Mouse (Mus musculus): Measurements from ENCODE around the gene Efcab1. TPM values are rescaled to one million over a fixed set of nuclear protein-coding genes. Genes with fewer than 3 reads are reported as not detected.
"Not testable (repeated sequence)": the region's sequence is repeated elsewhere in the genome, so short reads cannot be mapped to it uniquely, and the experiment has no call there.

Efcab1 gene
- polyA plus RNA-seq, 1 experiment from 2014 or later: 10.5 TPM

DNA sequence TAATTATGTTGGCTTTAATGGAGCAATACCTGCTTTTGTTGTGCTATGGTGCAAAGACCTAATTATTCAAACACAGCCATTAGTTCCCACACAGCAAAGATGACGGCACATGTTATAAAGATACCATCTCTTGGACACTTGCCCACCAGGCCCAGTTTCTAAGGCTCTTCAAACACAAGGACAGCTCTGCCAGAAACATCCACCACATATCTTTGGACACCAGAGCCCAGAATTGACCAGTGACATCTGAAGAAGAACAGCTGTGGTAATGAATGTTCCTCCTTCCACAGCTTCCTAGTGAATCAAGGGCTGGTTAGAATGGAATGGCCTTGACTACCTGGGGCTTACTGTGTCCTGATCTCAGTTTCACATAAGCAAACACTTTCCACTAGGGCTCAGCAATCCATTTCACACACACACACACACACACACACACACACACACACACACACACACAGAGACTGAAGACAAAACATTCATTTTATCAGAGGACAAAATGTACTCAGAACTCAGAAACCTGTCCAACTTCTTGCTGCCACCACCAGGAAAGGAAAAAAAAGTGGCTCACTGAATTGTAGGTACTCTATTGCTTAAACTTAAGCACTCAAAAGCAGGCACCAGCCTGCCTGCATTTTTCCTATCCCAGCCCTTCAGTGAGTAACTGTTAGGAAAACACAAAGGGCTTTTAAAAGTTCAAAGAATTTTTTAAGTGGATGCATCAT is 33.7 kb downstream of the Efcab1 start:
- H3K27me3 ChIP-seq: no peaks in the 10 kb centered on the region
- H3K27ac ChIP-seq: peak overlapping the region; percentile 87
- no peak for ATAC-seq (ENCODE audit: insufficient number of reproducible peaks, insufficient read depth, low FRiP score, low TSS enrichment, low read depth)
- H3K9ac ChIP-seq: no peak overlapping the region
- H3K4me3 ChIP-seq: no peak overlapping the region
- no peaks in the 10 kb centered on the region for H3K36me3 ChIP-seq
- WGBS: 74% methylated on average over 1 of the region's 1 CpGs
- no peak overlapping the region for H3K4me2 ChIP-seq
- peaks cover 28% of the 10 kb centered on the region for H3K4me1 ChIP-seq
- no peaks in the 10 kb centered on the region for H3K9me3 ChIP-seq

DNA sequence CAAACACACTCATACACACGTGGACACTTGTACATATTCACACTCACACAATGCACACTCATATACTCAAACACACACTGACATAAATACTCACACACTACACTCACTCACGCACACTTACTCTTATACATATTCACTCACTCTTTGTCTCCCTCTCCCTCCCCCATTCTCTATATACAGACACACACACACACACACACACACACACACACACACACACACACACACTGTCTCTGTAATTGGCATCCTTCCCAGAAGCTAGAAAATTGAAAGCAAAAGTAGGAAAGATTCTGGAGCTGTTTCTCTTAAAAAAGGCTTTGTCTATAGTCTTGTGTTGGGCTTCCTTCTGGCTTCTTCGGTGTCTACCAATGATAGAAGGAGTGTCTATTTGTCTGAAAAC is 34.5 kb downstream of the Efcab1 start:
- Histone ChIP-seq H3K4me1 (peaks cover 28% of the 10 kb centered on the region), H3K4me3 (no peak overlapping the region), H3K27me3 (no peaks in the 10 kb centered on the region), H3K4me2 (no peak overlapping the region), H3K9me3 (no peaks in the 10 kb centered on the region), H3K27ac (peak overlapping the region; percentile 87), H3K9ac (no peak overlapping the region), H3K36me3 (no peaks in the 10 kb centered on the region)
- WGBS: 54% methylated on average over 3 of the region's 3 CpGs
- no peak for ATAC-seq (ENCODE audit: insufficient number of reproducible peaks, insufficient read depth, low FRiP score, low TSS enrichment, low read depth)

DNA sequence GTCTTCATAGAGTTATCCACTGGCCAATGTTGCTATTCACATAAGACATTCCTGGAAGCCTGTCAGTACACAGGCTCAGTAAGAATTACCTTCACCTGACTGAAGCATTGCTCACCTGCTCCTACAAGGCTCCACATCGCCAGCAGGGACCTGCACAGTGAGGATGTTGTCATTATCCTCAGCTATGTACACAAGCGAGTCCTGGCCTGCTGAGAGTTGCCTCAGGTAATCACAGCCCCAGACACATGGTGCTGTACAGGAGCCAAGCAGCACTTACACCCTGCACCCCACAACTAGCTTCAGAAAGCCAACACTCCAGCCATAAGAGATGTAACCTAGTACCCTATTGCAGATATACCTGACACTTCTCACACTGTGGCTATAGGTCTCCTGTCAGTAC is 37.1 kb downstream of the Efcab1 start:
- WGBS: 78% methylated on average over 2 of the region's 2 CpGs
- ATAC-seq (ENCODE audit: insufficient number of reproducible peaks, insufficient read depth, low FRiP score, low TSS enrichment, low read depth): peak; percentile 77

DNA sequence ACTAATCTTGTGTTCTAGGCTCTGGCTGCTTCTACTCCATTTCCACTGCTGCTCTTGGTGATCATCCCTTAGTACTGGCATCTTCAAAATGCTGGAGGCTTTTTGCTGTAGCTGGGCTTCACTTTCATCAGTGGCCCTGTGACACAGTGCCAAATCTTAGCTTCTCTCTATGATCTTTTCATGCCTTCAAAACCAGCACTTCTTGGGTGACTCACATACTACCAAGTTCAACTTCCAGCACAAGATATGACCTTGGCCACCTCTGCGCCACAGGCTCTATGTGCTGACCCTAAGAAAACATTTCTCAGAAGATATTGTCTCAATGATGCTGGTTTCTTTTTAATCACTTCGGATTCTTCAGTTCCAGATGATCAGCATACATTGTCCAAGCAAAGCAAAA is 41.2 kb downstream of the Efcab1 start:
- H3K27me3 ChIP-seq, H3K9ac ChIP-seq, H3K9me3 ChIP-seq: not testable (repeated sequence)

More for the DNA sequence above, 37.1 kb downstream of the Efcab1 start:
- H3K9me3 ChIP-seq: no peaks in the 10 kb centered on the region
- H3K9ac ChIP-seq: no peak overlapping the region
- H3K27me3 ChIP-seq: no peaks in the 10 kb centered on the region
- H3K4me1 ChIP-seq: peaks cover 28% of the 10 kb centered on the region
- H3K27ac ChIP-seq: no peak overlapping the region
- no peaks in the 10 kb centered on the region for H3K36me3 ChIP-seq
- no peak overlapping the region for H3K4me3 ChIP-seq
- H3K4me2 ChIP-seq: no peak overlapping the region

DNA sequence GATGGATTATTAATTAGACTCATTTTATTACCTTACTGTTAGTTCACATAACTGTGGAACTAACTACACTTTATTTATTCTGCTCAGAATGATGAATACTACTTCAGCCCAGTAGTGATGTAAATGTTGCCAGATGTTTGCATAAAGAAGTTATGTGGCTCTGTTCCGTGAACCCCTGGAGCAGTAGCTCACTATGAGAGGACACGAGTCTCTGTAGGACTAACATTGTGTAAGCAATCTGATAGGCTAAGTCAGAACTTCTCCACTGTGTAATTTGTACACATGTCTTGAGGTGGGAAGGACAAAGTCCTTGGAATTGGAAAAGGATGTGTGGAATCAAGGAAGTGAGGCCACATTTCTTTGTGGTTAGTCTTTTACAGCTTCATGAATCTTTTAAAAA is 45.5 kb downstream of the Efcab1 start:
- no peak overlapping the region for H3K4me3 ChIP-seq
- peaks cover 3% of the 10 kb centered on the region; the same call in 1 of the 2 replicates for H3K4me1 ChIP-seq
- no peaks in the 10 kb centered on the region for H3K36me3 ChIP-seq
- no peaks in the 10 kb centered on the region for H3K9me3 ChIP-seq
- H3K27ac ChIP-seq: no peak overlapping the region
- no peaks in the 10 kb centered on the region for H3K27me3 ChIP-seq
- WGBS: 28% methylated on average over 2 of the region's 2 CpGs
- ATAC-seq (ENCODE audit: insufficient number of reproducible peaks, insufficient read depth, low FRiP score, low TSS enrichment, low read depth): no peak
- no peak overlapping the region for H3K4me2 ChIP-seq
- no peak overlapping the region for H3K9ac ChIP-seq

More for the DNA sequence above, 41.2 kb downstream of the Efcab1 start:
- H3K4me2 ChIP-seq; H3K27ac ChIP-seq; H3K4me1 ChIP-seq; H3K36me3 ChIP-seq; ATAC-seq (ENCODE audit: insufficient number of reproducible peaks, insufficient read depth, low FRiP score, low TSS enrichment, low read depth); H3K4me3 ChIP-seq: not testable (repeated sequence)
- 89% methylated on average over 2 of the region's 2 CpGs for WGBS

DNA sequence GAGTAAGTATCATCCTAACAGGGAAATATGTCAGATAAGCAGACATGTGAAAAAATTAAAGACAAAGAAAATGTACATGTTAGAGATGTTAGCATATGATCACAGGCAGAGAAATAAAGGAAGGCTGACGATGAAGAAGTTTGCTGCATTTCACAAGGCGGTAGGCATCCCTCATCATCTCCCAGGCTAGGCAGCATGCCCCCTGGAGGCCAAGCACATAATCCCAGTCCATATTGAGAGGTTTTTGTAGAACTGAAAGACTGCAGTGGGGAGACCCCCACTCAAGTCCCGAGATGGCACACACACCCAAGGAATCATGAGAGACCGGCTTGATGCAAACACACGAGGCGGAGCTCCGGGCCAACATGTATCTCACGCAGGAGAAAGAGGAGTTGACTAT is 53.3 kb downstream of the Efcab1 start:
- H3K4me2 ChIP-seq: no peak overlapping the region
- no peak for ATAC-seq (ENCODE audit: insufficient number of reproducible peaks, insufficient read depth, low FRiP score, low TSS enrichment, low read depth)
- H3K36me3 ChIP-seq: no peaks in the 10 kb centered on the region
- H3K27me3 ChIP-seq: no peaks in the 10 kb centered on the region
- no peak overlapping the region for H3K27ac ChIP-seq
- no peak overlapping the region for H3K4me3 ChIP-seq
- H3K4me1 ChIP-seq: no peaks in the 10 kb centered on the region
- no peak overlapping the region for H3K9ac ChIP-seq
- WGBS: 95% methylated on average over 8 of the region's 8 CpGs
- no peaks in the 10 kb centered on the region for H3K9me3 ChIP-seq

DNA sequence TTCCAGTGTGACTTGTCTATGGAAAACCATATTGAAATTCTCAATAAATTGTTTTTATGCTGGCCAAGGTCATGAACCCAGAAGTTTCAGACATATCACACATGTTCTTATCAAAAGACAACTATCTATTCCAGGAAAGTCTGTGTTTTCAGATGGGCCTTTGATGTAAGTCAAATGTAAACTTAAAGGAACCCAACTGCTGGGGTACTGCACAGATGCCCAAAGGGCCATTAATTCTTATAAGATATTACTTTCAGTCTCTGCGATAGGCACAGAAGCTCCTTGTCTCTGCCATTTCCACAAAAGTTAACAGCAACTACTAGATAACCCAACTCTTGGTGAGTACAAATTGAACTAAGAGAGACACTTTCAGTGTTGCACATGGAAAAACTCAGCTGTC is 67.3 kb downstream of the Efcab1 start:
- no peak overlapping the region for H3K27ac ChIP-seq
- no peak overlapping the region for H3K4me2 ChIP-seq
- ATAC-seq (ENCODE audit: insufficient number of reproducible peaks, insufficient read depth, low FRiP score, low TSS enrichment, low read depth): no peak
- H3K9me3 ChIP-seq: no peaks in the 10 kb centered on the region
- H3K9ac ChIP-seq: no peak overlapping the region
- no peak overlapping the region for H3K4me3 ChIP-seq
- 89% methylated on average over 1 of the region's 1 CpGs for WGBS
- no peaks in the 10 kb centered on the region for H3K4me1 ChIP-seq
- H3K27me3 ChIP-seq: no peaks in the 10 kb centered on the region
- no peaks in the 10 kb centered on the region for H3K36me3 ChIP-seq

DNA sequence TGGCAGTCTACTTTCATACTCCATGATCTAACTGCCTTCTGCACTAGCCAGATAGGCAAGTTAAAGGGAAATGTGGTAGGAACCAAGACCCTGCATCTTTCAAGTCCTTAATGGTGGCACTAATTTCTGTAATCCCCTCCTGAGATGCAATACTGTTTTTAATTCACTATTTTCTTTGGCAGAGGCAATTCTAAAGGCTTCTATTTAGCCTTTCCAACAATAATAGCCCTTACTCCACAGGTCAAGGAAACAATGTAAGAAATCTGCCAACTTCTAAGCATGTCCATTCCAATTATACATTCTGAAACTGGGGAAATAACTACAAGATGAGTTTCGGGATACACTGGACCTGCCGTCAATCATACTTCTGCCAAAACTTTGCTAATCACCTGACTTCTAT is 72.8 kb downstream of the Efcab1 start:
- Histone ChIP-seq H3K9me3 (no peaks in the 10 kb centered on the region), H3K9ac (no peak overlapping the region), H3K27ac (no peak overlapping the region), H3K27me3 (no peaks in the 10 kb centered on the region), H3K4me2 (no peak overlapping the region), H3K4me3 (no peak overlapping the region), H3K36me3 (no peaks in the 10 kb centered on the region), H3K4me1 (no peaks in the 10 kb centered on the region)
- no peak for ATAC-seq (ENCODE audit: insufficient number of reproducible peaks, insufficient read depth, low FRiP score, low TSS enrichment, low read depth)
- 80% methylated on average over 2 of the region's 2 CpGs for WGBS

DNA sequence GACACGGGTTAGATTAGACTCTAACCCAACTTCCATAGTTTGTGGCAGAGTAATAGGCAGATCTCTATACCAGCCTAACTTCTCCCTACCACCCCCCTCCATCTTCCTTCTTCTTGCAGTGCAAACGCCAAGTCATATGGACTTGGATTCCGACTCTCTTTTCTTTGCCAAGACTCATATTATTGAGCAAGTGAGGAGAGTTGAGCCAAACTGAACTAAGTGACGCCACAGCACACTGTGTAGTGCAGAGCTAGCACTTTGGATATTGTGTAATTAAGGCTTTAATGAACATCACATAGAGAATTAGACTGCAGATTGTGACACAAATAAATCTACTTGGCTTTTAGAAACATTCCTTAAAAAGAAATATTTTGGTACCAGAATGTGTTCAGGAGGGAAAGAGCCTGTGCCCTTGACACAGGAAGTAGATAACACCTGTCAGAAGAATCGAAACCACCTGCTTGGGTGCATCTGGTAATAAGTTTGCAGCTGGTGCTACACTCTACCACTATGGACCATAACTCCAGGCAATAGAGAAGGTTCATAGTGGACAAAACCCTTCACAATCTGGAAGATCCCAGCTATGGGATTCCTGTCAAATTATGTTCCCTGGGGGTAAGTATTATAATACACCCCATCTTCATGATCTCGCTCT is 83.3 kb downstream of the Efcab1 start:
- Histone ChIP-seq H3K9ac (no peak overlapping the region), H3K27me3 (no peaks in the 10 kb centered on the region), H3K27ac (peak overlapping the region; percentile 35), H3K4me2 (no peak overlapping the region), H3K4me3 (no peak overlapping the region), H3K36me3 (no peaks in the 10 kb centered on the region), H3K9me3 (no peaks in the 10 kb centered on the region), H3K4me1 (no peaks in the 10 kb centered on the region)
- ATAC-seq (ENCODE audit: insufficient number of reproducible peaks, insufficient read depth, low FRiP score, low TSS enrichment, low read depth): no peak
- 79% methylated on average over 6 of the region's 6 CpGs for WGBS

DNA sequence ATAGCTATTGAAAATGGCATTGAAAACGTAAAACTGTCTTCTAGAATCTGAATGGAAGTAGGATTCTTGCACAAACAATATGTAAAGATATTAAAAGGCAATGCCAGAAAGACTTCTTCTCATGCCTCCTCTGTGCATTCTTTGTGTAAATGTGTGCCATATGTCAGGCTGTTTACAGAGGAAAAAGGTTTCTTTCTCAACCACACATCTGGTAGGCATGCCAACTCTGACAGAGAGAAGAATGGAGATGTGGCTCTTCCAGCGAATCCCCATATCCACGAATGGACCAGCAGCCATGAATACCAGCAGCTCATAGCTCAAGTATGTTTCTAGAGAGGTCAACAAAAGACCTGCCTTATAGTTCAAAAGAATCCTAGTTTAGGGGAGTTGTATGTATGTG is 84.6 kb downstream of the Efcab1 start:
- Histone ChIP-seq H3K27me3 (no peaks in the 10 kb centered on the region), H3K9ac (no peak overlapping the region), H3K4me3 (no peak overlapping the region), H3K36me3 (no peaks in the 10 kb centered on the region), H3K4me1 (no peaks in the 10 kb centered on the region), H3K9me3 (no peaks in the 10 kb centered on the region), H3K4me2 (no peak overlapping the region), H3K27ac (peak overlapping the region; percentile 52)
- ATAC-seq (ENCODE audit: insufficient number of reproducible peaks, insufficient read depth, low FRiP score, low TSS enrichment, low read depth): no peak
- WGBS: 37% methylated on average over 3 of the region's 3 CpGs

DNA sequence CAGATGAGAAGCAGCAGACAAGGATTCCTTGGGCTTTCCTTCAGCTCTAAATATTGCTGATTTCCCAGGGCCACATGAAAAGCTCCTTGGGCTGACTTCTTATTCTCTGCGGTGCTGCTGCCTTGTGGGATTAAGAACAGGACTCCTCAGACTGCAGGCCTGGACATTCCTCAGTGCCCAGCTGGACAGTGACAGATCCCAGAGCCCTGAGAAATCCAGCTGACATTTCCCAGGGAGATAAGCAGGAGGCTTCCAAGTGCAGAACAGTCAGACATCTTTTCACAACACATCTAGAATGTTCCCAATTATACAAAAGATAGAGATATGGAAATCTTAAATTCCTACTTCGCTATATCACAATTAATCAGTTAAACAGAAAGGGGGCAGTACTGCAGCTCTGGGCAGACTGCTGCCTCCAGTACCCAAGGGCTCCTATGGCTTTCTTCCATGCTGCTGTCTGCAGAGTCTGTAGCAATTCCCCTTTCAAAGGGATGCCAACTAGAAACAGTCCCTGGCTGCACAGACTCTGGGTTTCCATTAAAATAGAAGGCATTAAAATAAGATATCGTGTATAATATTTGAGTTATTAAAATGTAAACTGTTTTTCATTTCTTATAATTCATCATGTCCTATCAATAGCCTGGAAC is 86.2 kb downstream of the Efcab1 start:
- Histone ChIP-seq H3K27me3 (no peaks in the 10 kb centered on the region), H3K9me3 (no peaks in the 10 kb centered on the region), H3K36me3 (no peaks in the 10 kb centered on the region), H3K27ac (no peak overlapping the region), H3K9ac (no peak overlapping the region), H3K4me2 (no peak overlapping the region), H3K4me3 (no peak overlapping the region), H3K4me1 (no peaks in the 10 kb centered on the region)
- no peak for ATAC-seq (ENCODE audit: insufficient number of reproducible peaks, insufficient read depth, low FRiP score, low TSS enrichment, low read depth)
- WGBS: 64% methylated on average over 3 of the region's 3 CpGs

DNA sequence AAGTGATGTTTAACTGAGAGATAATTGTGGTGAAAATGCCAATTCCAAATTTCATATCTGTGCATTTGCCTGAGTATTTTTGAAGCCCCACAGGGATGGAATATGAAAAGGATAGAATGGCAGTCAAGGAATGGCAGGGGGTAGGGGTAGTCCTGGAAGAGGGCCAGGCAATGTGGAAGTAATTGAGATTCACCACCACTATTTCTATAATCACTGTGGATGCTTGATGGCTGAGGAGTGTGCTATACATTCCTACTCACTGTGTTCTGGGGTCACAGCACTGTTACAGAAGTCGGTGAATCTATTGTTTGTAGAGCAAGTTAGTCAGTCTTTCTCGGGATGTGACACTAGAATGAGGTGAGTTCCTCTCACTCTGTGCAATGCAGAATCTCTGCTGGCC is 108.3 kb downstream of the Efcab1 start:
- H3K9ac ChIP-seq: no peak overlapping the region
- peaks cover 8% of the 10 kb centered on the region for H3K4me1 ChIP-seq
- no peaks in the 10 kb centered on the region for H3K36me3 ChIP-seq
- H3K4me3 ChIP-seq: no peak overlapping the region
- 32% methylated on average over 2 of the region's 2 CpGs for WGBS
- no peaks in the 10 kb centered on the region for H3K9me3 ChIP-seq
- peak; percentile 56; the same call in 1 of the 2 replicates for ATAC-seq (ENCODE audit: insufficient number of reproducible peaks, insufficient read depth, low FRiP score, low TSS enrichment, low read depth)
- no peak overlapping the region for H3K4me2 ChIP-seq
- H3K27me3 ChIP-seq: no peaks in the 10 kb centered on the region
- H3K27ac ChIP-seq: peak overlapping the region; percentile 29; the same call in 1 of the 2 replicates
